Mouse (Mus musculus) embryonic facial prominence, embryonic 10.5 days (tissue): ENCODE measurements around the gene Abl1. TPM values are rescaled to one million over a fixed set of nuclear protein-coding genes. Genes with fewer than 3 reads are reported as not detected.

Experiments used
- DNase-seq: peaks from one replicate; pipeline ENCODE4 v3.0.0-alpha.2; 2017; ENCODE audit warnings: low spot score
- H3K27ac ChIP-seq: fragments of 300-500 bp; sonication (generic); replicated peaks from 2 replicates; pipeline ENCODE4 v1.5.1; 2016; ENCODE audit warnings: mild to moderate bottlenecking
- H3K27me3 ChIP-seq: fragments of 300-500 bp; sonication (generic); replicated peaks from 2 replicates; pipeline ENCODE4 v1.6.1; 2016; ENCODE audit warnings: low read depth, mild to moderate bottlenecking; ENCODE audit not compliant: poor library complexity, severe bottlenecking
- H3K36me3 ChIP-seq: fragments of 300-500 bp; sonication (generic); replicated peaks from 2 replicates; pipeline ENCODE4 v1.6.1; 2016; ENCODE audit warnings: mild to moderate bottlenecking, moderate library complexity
- H3K4me1 ChIP-seq: fragments of 300-500 bp; sonication (generic); 2 replicates; pipeline ENCODE4 v1.6.1; 2016
- H3K4me3 ChIP-seq: fragments of 300-500 bp; sonication (generic); 2 replicates; pipeline ENCODE4 v1.5.1; 2016; ENCODE audit warnings: mild to moderate bottlenecking, moderate library complexity
- H3K9me3 ChIP-seq: fragments of 300-500 bp; sonication (generic); 2 replicates; pipeline ENCODE4 v1.6.1; 2016; ENCODE audit warnings: mild to moderate bottlenecking
- WGBS: fragments of 180-500 bp; shearing (Covaris S2); methylation state at CpG from one replicate; pipeline ENCODE4 v1.1.7; 2016; 5-methylcytosine and 5-hydroxymethylcytosine counted together
- polyA plus RNA-seq: library from polyadenylated mRNA; unstranded; fragments of >200 nt; fragmentation: Nextera tagmentation; extraction: Ambion mirVana; gene quantifications from 2 replicates; pipeline ENCODE4 v1.2.1, GENCODE M21; 2016

Abl1 gene
- polyA plus RNA-seq, 1 experiment from 2014 or later = 64.8 TPM

GRCm38 (mm10) chr2:31727576-31728277 lies 39.6 kb downstream of the Abl1 start:
- no peak for DNase-seq
- 85% methylated on average over 9 of the region's 9 CpGs for WGBS
- peaks cover 20% of the 10 kb centered on the region for H3K4me1 ChIP-seq
- H3K27ac ChIP-seq = no peak overlapping the region
- H3K4me3 ChIP-seq = no peak overlapping the region
- H3K9me3 ChIP-seq = no peaks in the 10 kb centered on the region
- peaks cover 9% of the 10 kb centered on the region; the same call in 1 of the 2 replicates for H3K36me3 ChIP-seq
- no peaks in the 10 kb centered on the region for H3K27me3 ChIP-seq

GRCm38 (mm10) chr2:31730640-31731039 lies 42.5 kb downstream of the Abl1 start:
- H3K4me1 ChIP-seq = peaks cover 20% of the 10 kb centered on the region
- peaks cover 9% of the 10 kb centered on the region; the same call in 1 of the 2 replicates for H3K36me3 ChIP-seq
- no peaks in the 10 kb centered on the region for H3K9me3 ChIP-seq
- 89% methylated on average over 5 of the region's 5 CpGs for WGBS
- no peak for DNase-seq
- no peak overlapping the region for H3K4me3 ChIP-seq
- no peaks in the 10 kb centered on the region for H3K27me3 ChIP-seq
- H3K27ac ChIP-seq = no peak overlapping the region

DNA sequence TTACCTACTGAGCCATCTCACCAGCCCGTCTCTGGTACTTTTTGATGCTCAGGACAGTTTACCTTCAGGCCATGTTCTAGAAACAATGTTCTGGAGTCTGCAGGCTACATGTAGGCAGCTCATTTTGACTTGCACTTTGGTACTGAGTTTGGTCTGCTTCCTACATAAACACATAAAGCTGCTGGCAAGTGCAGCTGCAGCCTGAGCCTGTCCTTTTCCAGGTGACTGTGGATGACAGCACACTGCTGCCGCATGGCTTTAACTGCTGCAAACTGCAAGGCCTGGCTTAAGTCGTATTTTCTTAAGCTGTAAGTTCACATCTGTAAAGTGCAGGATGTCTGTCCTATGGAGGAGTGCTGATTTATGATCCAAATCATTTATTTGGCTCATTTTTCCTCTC lies 44.3 kb downstream of the Abl1 start:
- H3K36me3 ChIP-seq = peaks cover 9% of the 10 kb centered on the region; the same call in 1 of the 2 replicates
- H3K4me3 ChIP-seq = no peak overlapping the region
- no peaks in the 10 kb centered on the region for H3K27me3 ChIP-seq
- peaks cover 11% of the 10 kb centered on the region for H3K4me1 ChIP-seq
- no peak for DNase-seq
- WGBS = 85% methylated on average over 3 of the region's 3 CpGs
- H3K27ac ChIP-seq = no peak overlapping the region
- H3K9me3 ChIP-seq = no peaks in the 10 kb centered on the region

- Histone ChIP-seq H3K9me3 (no peaks in the 10 kb centered on the region), H3K4me3 (no peak overlapping the region), H3K27ac (no peak overlapping the region), H3K36me3 (peaks cover 12% of the 10 kb centered on the region), H3K27me3 (no peaks in the 10 kb centered on the region), H3K4me1 (peaks cover 9% of the 10 kb centered on the region; the same call in 1 of the 2 replicates)
- no peak for DNase-seq
- WGBS = 78% methylated on average over 5 of the region's 5 CpGs
These were observed 45.4 kb downstream of the Abl1 start for GRCm38 (mm10) chr2:31733558-31733957.

DNA sequence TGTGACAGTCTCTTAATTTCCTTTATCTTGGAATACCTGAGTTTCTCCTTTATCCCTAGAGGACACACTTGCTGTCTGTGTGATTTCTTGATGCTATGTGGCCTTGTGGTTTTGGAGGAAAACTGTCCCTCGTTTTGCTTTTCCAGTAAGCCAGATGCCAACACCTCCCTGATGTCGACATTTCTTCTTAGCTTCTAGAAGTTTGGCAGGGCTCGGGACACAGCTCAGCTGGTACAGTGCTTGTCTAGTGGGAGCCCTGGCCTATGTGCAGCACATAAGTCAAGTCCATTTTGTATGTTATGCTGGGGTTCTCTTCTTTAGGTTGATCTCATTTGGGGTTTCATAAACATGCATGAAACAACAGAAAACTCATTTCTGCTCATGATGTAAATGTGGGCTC lies 50.9 kb downstream of the Abl1 start:
- DNase-seq = no peak
- Histone ChIP-seq H3K36me3 (peaks cover 3% of the 10 kb centered on the region; the same call in 1 of the 2 replicates), H3K27me3 (no peaks in the 10 kb centered on the region), H3K4me1 (peaks cover 37% of the 10 kb centered on the region), H3K9me3 (no peaks in the 10 kb centered on the region), H3K4me3 (no peak overlapping the region), H3K27ac (no peak overlapping the region)
- 75% methylated on average over 3 of the region's 3 CpGs for WGBS

DNA sequence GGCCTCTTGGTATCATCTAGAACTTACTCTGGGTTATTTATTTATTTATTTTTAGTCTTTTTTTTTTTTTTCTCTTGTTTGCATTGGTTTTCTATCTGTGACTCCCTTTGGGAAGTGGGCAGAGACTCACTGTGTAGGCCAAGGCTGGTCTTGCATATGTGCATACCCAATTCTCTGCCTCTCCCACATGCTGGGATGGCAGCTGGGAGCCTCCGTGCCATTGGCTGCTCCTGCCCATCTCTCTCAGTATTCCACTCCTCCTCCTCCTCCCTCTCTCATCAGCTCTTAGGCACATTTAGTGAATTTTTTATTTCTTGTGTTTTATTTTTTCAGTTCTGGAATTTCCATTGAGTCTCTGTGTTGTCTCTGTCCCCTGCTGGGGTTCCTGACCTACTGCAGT lies 53.6 kb downstream of the Abl1 start:
- H3K4me1 ChIP-seq = peaks cover 64% of the 10 kb centered on the region
- H3K4me3 ChIP-seq = no peak overlapping the region
- no peak for DNase-seq
- peaks cover 3% of the 10 kb centered on the region; the same call in 1 of the 2 replicates for H3K36me3 ChIP-seq
- H3K27me3 ChIP-seq = no peaks in the 10 kb centered on the region
- H3K9me3 ChIP-seq = no peaks in the 10 kb centered on the region
- WGBS = 54% methylated on average over 1 of the region's 1 CpGs
- no peak overlapping the region for H3K27ac ChIP-seq

GRCm38 (mm10) chr2:31742134-31742533 lies 54.0 kb downstream of the Abl1 start:
- Histone ChIP-seq H3K27ac (no peak overlapping the region), H3K27me3 (no peaks in the 10 kb centered on the region), H3K9me3 (no peaks in the 10 kb centered on the region), H3K36me3 (peaks cover 3% of the 10 kb centered on the region; the same call in 1 of the 2 replicates), H3K4me1 (peaks cover 68% of the 10 kb centered on the region), H3K4me3 (no peak overlapping the region)
- WGBS = 36% methylated on average over 7 of the region's 7 CpGs
- no peak for DNase-seq

- Histone ChIP-seq H3K27me3 (no peaks in the 10 kb centered on the region), H3K4me1 (peaks cover 87% of the 10 kb centered on the region), H3K36me3 (no peaks in the 10 kb centered on the region), H3K27ac (peak overlapping the region; percentile 65; the same call in 1 of the 2 replicates), H3K4me3 (0 out of 2 replicates have a peak overlapping the region, but pooled peaks have one; percentile 18), H3K9me3 (no peaks in the 10 kb centered on the region)
- peak; percentile 27 for DNase-seq
These were observed 57.6 kb downstream of the Abl1 start for GRCm38 (mm10) chr2:31745741-31746243.

DNA sequence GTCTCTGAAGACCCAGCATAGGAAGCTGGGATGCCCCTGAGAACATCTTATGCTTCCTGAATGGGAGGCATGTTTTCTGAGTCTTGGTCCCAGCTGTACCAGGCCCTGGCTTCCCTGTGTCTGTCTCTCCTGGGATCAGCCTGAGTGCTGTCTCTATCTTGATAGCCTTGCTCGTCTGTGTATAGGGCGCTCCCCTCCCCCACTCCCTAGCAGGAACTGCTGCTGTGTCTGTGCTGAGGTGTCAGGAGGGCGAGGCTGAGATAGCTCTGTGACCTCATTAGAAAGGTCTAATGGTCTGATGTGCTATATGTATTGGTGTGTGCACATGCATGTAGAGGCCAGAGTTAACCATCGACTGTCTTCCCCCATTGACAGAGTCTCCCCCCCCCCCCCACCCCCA lies 58.7 kb downstream of the Abl1 start:
- no peaks in the 10 kb centered on the region for H3K27me3 ChIP-seq
- H3K4me3 ChIP-seq = no peak overlapping the region
- H3K4me1 ChIP-seq = peaks cover 95% of the 10 kb centered on the region
- no peaks in the 10 kb centered on the region for H3K9me3 ChIP-seq
- no peak for DNase-seq
- peak overlapping the region; percentile 54; the same call in 1 of the 2 replicates for H3K27ac ChIP-seq
- 43% methylated on average over 4 of the region's 4 CpGs for WGBS
- no peaks in the 10 kb centered on the region for H3K36me3 ChIP-seq

DNA sequence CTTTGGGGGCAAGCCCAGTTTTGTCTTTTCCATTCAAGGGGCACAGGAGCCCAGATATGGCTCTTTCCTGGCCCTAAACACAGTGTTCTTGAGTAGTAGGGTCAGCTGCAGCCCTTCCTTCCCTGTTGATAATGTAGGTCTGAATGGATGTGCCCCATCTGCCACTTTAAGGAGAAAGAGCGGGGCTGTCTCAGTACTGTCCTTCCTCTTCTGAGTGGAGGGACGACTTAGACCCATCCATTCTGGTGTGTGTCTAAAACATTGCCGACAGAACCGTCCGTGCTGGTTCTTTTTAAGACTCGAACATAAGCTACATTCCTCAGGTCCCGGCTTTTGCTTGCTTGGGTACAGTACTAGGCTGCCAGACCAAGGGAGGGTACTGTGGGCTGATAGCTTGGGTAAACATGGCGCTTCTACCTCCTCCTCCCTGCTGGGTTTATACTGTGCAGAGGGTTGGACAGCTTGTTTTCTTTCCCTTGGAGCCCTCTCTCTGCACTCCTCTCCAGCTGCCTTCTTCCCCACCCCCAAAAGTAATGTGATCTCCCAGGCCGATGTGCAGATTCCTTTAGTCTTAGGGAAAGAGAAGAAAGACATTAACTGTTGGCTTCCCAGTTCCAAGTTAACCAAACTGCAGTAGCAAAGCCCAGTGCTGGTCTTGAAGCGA lies 61.0 kb downstream of the Abl1 start:
- peaks cover 6% of the 10 kb centered on the region; the same call in 1 of the 2 replicates for H3K9me3 ChIP-seq
- DNase-seq = peak; percentile 79
- no peaks in the 10 kb centered on the region for H3K27me3 ChIP-seq
- H3K36me3 ChIP-seq = peaks cover 2% of the 10 kb centered on the region; the same call in 1 of the 2 replicates
- peaks cover 86% of the 10 kb centered on the region for H3K4me1 ChIP-seq
- H3K4me3 ChIP-seq = peak overlapping the region; percentile 45
- 11% methylated on average over 10 of the region's 10 CpGs for WGBS
- H3K27ac ChIP-seq = peak overlapping the region; percentile 83

GRCm38 (mm10) chr2:31750133-31750532 lies 62.0 kb downstream of the Abl1 start:
- 75% methylated on average over 5 of the region's 5 CpGs for WGBS
- Histone ChIP-seq H3K36me3 (peaks cover 8% of the 10 kb centered on the region), H3K27me3 (no peaks in the 10 kb centered on the region), H3K27ac (peak overlapping the region; percentile 83), H3K4me1 (peaks cover 77% of the 10 kb centered on the region), H3K4me3 (no peak overlapping the region; the same call in 1 of the 2 replicates), H3K9me3 (peaks cover 6% of the 10 kb centered on the region; the same call in 1 of the 2 replicates)
- DNase-seq = no peak

DNA sequence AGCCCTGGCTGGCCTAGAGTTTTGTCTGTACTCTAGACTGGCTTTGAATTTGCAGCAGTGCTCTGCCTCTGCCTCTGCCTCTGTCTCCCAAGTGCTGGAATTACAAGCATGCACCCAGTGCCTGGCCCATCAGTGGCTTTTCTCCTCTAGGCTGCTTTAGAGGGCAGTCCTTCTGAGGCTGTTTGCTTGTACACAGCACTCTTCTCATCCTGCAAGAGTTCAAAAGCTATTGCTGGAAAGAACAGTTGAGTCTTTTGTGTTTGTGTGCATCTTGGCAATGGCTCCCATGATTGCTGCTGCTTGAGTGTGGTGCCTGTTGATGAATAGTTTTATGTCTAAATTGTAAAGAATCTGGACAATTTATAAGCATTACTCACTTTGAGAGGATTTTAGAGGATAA lies 69.3 kb downstream of the Abl1 start:
- Histone ChIP-seq H3K27ac (no peak overlapping the region; the same call in 1 of the 2 replicates), H3K4me1 (peaks cover 50% of the 10 kb centered on the region), H3K36me3 (peaks cover 8% of the 10 kb centered on the region), H3K4me3 (no peak overlapping the region), H3K9me3 (peaks cover 6% of the 10 kb centered on the region; the same call in 1 of the 2 replicates), H3K27me3 (no peaks in the 10 kb centered on the region)
- no peak for DNase-seq
